Mouse (Mus musculus) frontal cortex, postnatal 14 days (tissue): ENCODE data around the gene Dpyd.

Source experiments
- DNase-seq, 2 experiments: peaks; one replicate each; pipeline ENCODE4 v3.0.0; 2022; ENCODE audit warnings: low spot score in 2 of 2

Gene Dpyd

DNA sequence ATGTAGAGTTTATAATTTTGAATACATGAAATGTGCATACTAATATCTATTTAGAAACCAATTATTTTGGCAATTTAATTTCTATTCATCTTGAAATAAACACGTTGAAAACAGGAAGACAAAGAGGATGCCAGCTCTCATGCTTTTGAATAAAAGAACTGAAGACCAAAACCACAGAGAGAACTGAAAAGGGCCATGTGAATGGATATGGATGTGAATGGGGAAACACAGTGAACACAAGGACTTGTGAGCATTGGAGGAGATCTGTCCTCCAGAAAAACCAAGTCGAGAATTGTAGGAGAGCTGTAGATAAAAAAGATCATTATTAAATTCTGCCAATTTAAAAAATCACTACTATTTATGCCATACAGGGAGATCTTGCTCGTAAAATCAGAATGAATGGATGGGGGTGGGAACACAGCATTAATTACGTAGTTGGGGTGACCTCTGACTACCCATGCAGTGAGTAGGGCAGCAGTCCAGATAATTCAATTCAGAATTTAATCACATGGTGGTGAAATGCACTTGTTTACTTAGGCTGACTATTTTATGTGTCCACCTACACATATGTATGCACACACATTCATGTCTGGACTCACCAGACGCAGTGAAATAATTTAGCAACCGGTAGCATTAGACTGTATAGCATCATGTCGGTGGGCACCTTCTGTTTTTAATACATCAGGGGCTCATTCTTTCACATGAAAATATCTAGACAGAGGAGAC, 114.3 kb downstream of the Dpyd start:
- no peak for DNase-seq

DNA sequence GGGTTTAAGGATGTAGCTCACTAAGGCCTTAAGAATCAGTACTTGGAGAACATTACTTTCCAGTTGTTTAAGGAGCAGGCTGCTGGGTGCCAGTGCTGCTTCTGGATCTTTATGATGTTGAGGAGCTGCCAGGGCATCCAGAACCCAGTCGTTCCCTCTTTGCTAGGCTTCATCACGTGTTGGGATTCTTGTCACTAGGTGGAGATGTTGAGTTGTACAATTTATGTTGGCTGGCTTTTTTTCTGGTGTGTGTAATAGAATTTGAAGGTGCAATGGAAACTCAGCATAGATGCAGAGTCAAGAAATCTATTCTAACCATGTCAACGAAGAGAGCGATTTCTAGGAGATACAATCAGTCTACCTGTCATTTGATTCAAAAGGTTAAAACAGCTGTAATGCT, 118.9 kb downstream of the Dpyd start:
- DNase-seq, result no peak

DNA sequence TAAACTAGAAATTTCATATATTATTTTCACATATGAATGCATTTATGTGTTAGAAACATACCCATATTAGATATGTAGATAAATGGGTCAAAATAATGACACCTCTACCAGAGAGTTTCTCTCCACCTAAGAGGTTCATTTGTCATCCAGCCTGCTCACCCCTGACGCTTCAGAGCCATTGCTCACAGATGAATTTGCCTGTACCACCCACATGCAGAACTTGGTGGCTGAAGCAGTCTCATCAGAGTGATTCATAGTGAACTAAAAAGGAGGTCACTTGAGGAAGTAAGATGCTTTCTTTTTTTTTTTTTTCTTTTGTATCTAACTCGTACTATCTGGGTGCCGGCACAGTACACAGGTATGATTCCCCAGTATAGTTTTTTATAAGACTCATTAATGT, 188.3 kb downstream of the Dpyd start:
- no peak for DNase-seq

DNA sequence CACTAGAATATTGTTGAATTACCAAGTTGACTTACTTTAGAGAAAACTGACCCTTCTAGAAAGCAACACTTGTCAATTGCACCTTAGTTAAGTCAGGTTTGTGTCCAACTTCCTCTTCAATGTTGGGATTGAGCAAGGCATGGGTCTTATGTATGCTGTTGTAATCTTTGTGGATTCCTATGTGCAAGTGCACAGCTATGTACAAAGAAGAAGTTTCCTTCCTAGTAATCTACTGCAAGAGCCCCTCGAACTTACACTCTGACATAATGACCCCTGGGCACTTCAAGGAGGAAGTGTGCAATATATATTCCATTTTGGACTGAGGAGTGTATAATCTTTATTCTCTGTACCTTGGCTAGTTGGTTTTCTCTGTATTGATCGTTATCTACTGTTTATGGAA, 191.7 kb downstream of the Dpyd start:
- DNase-seq, result no peak

DNA sequence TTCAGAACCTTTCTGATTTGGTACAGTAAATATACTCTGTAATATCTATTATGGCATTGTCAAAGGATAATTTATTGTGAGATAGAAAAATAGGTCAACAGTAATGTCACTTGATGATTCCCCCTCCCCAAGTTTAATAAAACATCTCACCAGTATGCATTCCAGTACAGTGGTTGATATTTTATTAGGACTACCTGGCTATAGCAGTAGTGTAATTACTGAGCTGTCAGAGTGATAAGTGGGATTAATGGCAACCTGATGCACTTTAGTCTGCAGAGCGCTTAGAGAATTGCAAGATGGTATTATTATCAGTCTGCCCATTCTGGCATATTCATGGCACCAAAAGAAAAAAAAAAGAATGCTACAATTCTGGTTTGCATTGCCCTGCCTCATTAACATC, 194.2 kb downstream of the Dpyd start:
- DNase-seq, result no peak

DNA sequence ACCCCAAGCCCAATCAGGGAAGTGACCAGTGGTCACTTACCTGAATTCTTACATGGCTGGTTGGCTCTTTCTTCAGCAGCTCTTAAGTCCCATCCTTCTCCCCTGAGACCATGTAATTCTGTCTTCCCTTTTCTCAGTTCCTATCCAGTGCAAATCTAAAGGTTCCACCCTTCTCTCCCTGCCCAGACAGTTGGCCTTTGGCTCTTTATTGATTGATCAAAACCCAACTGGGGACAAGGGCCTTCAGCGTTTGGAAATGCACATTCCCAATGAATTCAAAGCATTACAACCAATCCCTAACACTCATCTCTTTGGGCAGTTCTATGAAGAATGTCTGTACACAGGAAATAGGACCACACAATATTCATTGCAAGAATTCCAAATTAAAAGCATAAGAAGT, 251.0 kb downstream of the Dpyd start:
- DNase-seq, result no peak

DNA sequence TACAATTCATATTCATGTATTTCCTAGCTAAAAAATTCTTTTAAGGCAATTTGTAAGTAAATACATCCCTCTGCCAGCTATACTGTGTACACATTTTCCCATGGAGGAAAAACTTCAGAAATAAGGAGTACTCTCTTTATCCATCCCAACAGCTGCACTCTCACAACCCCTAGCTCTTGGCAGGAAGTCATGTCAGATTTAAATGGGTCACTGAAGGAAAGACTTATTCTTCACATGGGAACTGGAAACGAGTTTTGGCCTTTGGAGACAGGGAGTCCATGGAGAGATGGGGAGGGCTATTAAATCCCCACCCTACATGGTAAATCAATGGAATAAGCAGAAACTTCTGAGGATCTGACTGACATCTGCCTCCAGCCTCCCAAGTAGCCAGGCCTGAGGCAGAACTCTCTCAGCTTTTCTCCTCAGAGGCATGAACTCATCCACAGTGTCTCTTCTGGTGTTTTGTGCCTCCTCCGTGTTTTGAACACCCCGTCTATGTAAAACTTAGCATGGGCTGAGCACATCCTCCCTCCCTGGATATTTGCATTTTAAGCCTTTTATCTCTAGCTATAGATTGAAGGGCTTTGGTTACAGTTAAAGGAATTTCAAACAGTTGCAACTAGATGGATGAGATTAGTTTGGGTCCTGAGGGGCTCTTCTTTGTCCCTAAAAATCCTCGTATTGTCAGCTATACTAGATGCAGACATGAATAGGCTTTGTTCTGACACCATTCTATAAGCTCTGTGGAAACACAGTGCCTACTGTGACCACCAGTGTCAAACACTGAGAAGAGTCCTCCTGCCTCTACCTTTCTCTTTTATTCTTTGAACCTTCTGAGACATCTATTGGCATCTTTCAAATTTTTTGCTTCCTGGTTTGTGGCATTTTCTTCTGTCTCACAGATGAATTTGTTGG, 288.9 kb downstream of the Dpyd start:
- DNase-seq, result no peak

DNA sequence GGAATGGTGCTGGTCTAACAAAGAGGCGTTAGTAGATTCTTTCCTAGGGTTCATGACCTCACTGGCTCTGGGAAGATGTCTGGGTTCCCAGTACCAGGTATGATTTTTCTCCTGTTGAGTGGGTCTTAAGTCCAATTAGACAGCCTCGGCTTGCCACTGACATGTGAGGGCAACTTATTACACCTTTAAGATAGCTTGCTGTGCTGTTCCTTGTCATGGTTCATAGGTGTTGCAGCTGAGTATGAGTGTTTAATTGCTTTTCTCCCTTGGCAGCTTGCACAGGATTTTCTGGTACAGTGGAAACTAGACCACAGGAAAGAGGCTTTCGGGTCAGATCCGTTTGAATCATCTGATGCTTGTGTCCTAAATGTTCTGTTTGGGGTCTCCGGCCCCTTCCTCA, 290.8 kb downstream of the Dpyd start:
- DNase-seq, result no peak

DNA sequence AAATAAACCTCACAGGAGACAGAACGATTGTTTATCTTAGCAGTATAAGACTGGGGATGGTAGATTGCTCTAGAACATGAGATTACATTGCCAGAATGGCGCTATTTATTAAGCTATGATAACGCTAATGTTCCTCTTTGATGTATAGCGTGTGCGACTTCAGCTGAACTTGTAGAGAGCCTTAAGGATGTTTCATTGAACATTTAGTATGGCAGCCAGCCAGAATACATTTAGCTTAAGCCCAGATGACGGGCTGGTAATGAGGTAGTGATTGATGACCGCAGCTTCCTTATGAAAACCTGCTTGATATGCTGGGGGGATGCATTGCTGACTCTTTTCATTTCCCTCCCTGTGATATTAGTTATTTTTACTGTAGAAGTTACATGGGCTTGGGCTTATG, 293.5 kb downstream of the Dpyd start:
- DNase-seq, result no peak

DNA sequence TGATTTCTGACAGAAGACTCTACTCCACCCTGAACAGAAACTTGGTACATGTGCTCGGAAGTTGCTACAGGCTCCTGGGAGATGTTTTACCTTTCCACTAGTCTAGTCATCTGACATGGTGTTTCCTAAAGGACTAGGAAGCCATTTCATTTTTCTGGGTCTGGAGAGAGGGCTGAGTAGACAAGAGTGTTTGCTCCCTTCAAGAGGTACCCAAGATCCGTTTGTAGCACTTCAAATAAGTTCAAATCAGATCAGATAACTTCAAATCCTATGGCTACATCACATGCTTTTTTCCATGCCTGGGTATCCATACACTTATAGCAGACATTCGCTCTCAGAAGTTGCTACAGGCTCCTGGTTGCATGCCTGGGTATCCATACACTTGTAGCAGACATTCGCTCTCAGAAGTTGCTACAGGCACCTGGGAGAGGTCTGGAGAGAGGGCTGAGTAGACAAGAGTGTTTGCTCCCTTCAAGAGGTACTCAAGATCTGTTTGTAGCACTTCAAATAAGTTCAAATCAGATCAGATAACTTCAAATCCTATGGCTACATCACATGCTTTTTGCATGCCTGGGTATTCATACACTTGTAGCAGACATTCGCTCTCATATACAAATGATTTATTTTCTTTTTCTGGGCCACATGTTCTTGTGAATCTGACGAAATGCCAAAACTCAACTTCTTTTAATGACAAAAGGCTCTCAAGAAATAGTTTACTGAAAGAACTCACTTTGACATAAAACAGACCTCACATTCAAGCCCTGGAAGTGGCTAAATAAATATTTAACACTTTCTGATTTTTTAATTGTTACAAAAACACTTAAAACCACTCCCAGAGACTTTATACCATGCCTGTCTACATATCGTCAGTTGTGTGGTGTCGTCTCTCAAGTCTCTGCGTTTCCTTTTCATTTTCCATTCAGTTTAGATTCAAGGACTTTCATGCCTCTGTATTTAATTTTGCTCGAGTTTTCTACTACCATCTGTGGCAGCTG, 307.5 kb downstream of the Dpyd start:
- DNase-seq, result no peak

DNA sequence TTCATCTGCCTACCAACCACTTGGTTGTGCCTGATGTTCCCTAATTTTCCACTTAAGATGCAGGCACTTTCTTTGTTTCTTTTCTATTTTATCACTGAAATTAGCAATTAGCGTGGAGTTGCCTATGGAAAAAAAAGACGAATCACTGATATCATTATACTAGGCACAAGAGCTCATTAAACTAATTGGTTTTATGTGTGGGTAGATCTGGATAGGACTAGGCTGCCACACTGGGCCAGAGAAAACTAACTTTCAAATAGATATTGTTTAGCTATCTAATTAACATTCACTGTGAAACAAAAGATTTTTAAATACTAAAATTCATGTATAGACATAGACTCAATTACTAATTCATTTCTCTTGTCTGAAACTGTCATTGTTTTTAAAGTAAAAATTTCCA, 313.9 kb downstream of the Dpyd start:
- DNase-seq, result no peak

DNA sequence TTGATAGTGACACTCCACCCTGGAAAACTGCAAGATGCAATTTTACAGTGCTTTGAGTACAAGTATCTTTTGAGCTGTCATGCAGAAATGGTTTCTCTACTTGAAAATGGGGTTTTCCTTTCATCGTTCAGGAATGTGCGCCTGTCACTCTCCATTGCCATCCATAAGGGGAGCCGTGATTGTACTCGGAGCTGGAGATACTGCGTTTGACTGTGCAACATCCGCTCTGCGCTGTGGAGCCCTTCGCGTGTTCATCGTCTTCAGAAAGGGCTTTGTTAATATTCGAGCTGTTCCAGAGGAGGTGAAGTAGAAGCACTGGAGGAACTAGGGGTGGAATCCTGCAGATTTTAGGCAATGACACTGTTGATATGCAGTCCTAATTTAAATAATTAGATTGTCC, 337.1 kb downstream of the Dpyd start:
- DNase-seq, result no peak

DNA sequence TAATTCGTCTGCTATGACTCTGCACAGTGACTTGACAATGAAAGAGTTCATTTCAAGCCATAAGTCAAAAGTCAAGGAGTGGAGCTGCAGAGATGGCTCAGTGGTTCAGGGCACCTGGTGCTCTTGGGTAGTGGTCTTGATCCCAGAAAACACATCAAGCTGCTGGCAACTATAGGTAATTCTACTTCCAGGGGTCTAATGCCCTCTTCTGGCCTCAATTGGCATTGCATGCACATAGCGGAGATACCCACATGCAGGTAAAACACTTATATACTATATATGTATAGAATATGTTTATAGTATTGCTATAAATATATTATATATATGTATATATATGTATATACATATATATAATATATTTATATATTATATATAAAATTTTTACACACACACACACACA, 429.4 kb downstream of the Dpyd start:
- no peak for DNase-seq

DNA sequence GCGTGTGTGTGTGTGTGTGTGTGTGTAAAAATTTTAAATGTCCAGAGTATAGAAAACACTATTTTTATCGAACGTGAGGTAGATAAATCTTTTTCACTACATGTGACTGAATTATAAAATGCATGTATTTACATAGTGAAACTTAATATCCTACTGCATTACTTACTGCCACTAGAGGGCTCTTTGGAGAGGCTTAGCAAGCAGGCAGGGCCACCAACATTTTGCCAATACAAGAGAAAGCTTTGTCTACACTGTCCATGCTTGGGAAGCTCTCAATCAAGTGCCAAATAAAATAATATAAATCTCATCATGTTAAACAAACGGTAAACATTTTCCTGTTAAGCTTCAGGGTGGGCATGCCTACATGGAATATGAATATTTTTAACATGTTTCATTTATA, 429.9 kb downstream of the Dpyd start:
- no peak for DNase-seq

DNA sequence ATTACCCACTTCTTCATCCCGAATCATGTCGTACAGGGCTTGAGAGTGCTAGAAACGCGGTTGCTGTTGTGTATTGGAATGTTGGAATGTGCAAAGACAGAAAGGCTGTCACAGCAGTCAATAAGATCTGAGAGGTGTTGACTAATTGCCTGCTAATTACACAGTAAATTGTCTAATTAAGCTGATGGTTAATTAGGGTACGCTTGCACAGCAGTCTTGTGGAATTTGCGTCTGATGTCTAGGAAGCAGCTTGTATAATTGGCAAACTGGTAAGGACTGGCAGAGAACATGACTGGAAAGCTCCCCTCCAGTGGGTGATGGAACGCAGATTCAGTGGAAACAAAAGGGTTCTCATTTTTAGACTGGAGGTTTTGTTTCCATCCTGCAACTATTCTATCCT, 459.3 kb downstream of the Dpyd start:
- DNase-seq, result no peak

DNA sequence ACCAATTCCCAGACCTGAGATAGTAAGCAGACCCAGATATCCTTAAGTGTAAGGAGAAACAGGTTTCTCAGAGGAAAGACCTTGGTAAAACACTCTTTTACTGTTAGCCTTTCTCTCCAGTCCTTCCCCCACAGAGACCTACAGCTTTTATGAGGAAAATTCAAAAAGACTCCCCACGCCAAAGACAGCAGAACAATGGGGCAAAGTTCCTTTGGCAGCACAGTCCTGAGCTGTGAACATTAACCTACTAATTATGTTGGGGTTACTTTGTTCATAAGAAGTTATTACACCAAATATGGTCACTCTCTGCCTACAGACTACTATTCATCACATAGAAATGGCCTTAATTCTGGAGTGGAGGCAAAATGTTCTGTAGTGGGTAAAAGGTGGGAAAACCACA, 480.7 kb downstream of the Dpyd start:
- DNase-seq, result no peak

DNA sequence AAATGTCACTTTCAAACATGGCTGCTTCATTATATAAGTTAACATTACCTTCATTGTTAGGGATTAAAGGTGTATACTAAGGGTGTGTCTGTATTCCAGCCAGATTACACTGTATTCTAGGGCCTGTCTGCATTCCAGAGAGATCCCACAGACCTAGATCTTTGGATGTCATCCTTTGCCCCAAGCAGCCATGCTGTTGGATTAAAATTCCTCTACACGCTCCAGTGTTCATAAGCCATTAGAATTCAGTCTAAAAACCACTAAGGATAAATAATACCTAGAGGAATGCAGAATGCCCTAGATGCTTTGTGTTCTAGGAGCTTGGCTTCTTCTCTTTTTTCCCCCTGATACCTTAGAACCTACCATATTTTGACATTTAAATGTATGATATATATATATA, 494.2 kb downstream of the Dpyd start:
- DNase-seq, result no peak

DNA sequence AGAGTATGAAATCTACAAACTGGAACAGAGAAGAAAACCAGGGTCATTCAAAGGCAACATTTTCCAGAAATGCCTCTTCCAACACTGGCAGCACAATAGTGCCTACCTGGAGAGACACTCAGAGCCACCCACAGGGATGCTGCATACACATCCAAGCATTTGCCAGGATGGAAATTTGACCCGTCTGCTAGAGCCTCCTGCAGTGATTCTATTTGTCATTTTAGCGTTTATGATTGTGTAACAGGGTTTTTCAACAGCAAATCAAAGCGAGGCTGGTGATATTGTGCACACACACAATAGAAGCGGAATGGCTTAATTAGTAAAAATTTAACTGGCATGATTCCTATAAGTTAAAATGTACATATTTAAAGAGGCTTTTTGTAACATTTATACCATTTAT, 501.3 kb downstream of the Dpyd start:
- no peak for DNase-seq

DNA sequence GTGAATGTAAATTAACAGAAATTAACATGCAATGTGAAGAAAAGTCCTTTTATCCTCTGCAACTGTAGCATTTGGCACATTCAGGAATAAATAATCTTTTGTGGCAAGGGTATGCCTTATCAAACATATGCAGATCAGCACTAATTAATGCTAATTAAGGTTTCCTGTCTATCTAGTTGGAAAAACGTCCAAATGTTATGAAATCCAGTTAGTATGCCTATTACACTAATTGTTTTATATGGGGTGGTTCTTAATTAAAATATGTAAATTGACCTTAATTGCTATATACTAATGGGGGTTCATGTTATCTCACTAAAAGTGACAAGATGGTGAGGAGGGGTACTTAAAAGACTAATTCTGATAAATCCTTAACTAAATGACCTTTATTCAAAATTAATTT, 501.7 kb downstream of the Dpyd start:
- DNase-seq, result no peak

DNA sequence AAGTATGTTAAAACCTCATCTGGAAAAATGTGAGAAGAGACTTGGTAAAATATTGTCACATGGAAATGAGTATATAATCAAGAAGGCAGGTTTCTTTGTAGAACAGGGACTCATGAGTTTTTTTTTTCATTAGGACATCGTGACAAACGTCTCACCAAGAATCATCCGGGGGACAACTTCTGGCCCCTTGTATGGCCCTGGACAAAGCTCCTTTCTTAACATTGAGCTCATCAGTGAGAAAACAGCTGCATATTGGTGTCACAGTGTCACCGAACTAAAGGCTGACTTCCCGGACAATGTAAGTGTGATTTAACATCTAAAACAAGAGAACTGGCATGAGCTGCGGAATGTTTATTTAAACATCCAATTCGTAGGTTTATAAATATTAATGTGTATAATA, 502.8 kb downstream of the Dpyd start:
- DNase-seq, result no peak

DNA sequence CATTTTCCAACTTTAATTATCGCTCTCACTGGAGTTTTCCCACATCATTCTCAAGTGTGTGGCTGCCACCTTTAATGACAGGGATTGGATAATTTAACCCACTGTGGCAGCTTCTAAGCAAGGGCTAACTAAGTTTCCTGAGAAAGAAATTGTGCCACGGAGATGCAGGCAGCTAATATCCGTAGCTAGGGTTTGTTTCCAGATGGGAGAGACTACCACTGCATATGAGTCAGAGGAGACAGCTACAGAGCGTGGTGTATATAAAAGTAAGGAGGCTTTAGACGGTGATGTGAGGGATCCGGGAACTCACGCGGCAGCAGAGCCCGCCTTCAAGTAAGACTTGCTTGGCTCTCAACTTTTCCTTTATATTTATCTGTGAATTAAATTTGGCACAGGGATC, 505.3 kb downstream of the Dpyd start:
- peak in 1 of 2 experiments; percentile 5 for DNase-seq

DNA sequence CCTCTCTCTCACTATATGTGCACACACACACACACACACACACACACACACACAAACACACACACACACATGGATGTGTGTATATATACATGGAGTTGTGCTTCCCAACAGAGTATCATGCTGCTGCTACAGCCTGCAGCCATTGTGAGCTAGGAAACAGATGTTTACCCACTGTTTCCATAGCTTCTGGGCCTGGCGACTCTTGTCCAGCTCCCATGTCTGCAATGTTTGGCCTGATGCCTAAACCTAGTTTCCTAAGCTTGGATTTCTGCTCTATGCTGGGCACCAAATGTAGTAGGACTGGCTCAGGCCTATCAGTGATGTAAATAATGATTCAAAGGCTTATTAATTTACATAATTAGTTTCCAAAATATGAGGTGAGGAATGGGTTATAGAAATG, 524.7 kb downstream of the Dpyd start:
- no peak for DNase-seq
